Mouse (Mus musculus) WW6 (cell line): Measurements from ENCODE around the gene Capzb.

Experiments
- DNase-seq: peaks from one replicate; pipeline ENCODE4 v3.0.0-alpha.2; 2013; ENCODE audit warnings: low read depth, low spot score

Capzb gene

GRCm38 (mm10) chr4:139179731-139180625 is 12.7 kb upstream of the Capzb start:
- no peak for DNase-seq

- DNase-seq = no peak
Measured at GRCm38 (mm10) chr4:139182511-139182910, 10.2 kb upstream of the Capzb start.

- no peak for DNase-seq
Measured at GRCm38 (mm10) chr4:139185766-139186442, 6.8 kb upstream of the Capzb start.

GRCm38 (mm10) chr4:139187930-139188329 is 4.8 kb upstream of the Capzb start:
- DNase-seq = no peak

- no peak for DNase-seq
Measured at GRCm38 (mm10) chr4:139191605-139192498, 847 bp upstream of the Capzb start.

- no peak for DNase-seq
Measured at GRCm38 (mm10) chr4:139193176-139194093, 736 bp downstream of the Capzb start.

- no peak for DNase-seq
Measured at GRCm38 (mm10) chr4:139195101-139195500, 2.4 kb downstream of the Capzb start.

GRCm38 (mm10) chr4:139196464-139196863 is 3.8 kb downstream of the Capzb start:
- no peak for DNase-seq

- DNase-seq = no peak
Measured at GRCm38 (mm10) chr4:139196949-139197348, 4.2 kb downstream of the Capzb start.

- no peak for DNase-seq
Measured at GRCm38 (mm10) chr4:139197453-139197852, 4.8 kb downstream of the Capzb start.

- no peak for DNase-seq
Measured at GRCm38 (mm10) chr4:139198004-139198689, 5.4 kb downstream of the Capzb start.

- DNase-seq = no peak
Measured at GRCm38 (mm10) chr4:139199126-139199525, 6.4 kb downstream of the Capzb start.

- DNase-seq = no peak
Measured at GRCm38 (mm10) chr4:139199703-139200340, 7.1 kb downstream of the Capzb start.

GRCm38 (mm10) chr4:139200946-139201345 is 8.2 kb downstream of the Capzb start:
- no peak for DNase-seq

GRCm38 (mm10) chr4:139202556-139202955 is 9.9 kb downstream of the Capzb start:
- no peak for DNase-seq

GRCm38 (mm10) chr4:139203381-139203780 is 10.7 kb downstream of the Capzb start:
- no peak for DNase-seq

GRCm38 (mm10) chr4:139205842-139206241 is 13.1 kb downstream of the Capzb start:
- DNase-seq = no peak

GRCm38 (mm10) chr4:139206353-139207045 is 13.8 kb downstream of the Capzb start:
- DNase-seq = no peak
